Mouse (Mus musculus): ENCODE data around the gene Klkb1.

- TF ChIP-seq CTCF (IDR thresholded peaks at IDR 0.05; ENCODE audit: borderline replicate concordance, extremely low read depth, insufficient read depth, insufficient read length) (no peak), POLR2A (IDR thresholded peaks at IDR 0.05; ENCODE audit: borderline replicate concordance, extremely low read depth, insufficient read depth, insufficient read length, poor library complexity, severe bottlenecking) (no peak)
These were observed 29.7 kb downstream of the Klkb1 start for GRCm38 (mm10) chr8:45264918-45265317.
